Mouse (Mus musculus): ENCODE results near the gene Crip1. TPM values are rescaled to one million over a fixed set of nuclear protein-coding genes. Genes with fewer than 3 reads are reported as not detected.

The Crip1 gene
- polyA plus RNA-seq, 1 experiment from 2014 or later, result 1,744 TPM

DNA sequence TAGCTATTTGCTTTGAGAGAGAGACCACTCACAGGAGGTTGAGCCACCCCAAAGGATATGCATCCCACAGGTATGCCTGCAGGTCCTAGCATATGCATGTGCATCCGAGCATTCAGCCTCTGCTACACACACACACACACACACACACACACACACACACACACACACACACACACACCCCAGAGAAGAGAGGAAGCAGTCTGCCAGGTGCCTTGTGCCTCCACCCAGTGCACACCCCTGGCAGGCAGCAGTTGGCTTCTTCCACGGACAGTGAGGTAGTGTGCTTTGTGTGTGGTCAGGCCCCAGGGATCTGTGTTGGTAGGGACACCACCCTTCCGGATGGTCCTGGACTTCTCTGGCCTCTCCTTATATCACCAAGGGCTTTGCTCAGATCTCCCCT, 3.8 kb downstream of the Crip1 start:
- TF ChIP-seq EP300 (IDR thresholded peaks at IDR 0.05) (no peak), CTCF (IDR thresholded peaks at IDR 0.05) (no peak)
- Histone ChIP-seq H3K27me3 (replicated peaks; ENCODE audit: insufficient read depth, low read length) (no peaks in the 10 kb centered on the region), H3K9me3 (ENCODE audit: low read length) (no peaks in the 10 kb centered on the region), H3K27ac (ENCODE audit: low read length) (no peak overlapping the region), H3K4me1 (ENCODE audit: insufficient read depth, low read depth, low read length) (peaks cover 31% of the 10 kb centered on the region), H3K36me3 (ENCODE audit: insufficient read depth, low read length) (peaks cover 4% of the 10 kb centered on the region; the same call in 1 of the 2 replicates), H3K4me3 (ENCODE audit: low read depth, low read length) (no peak overlapping the region), H3K4me2 (replicated peaks; ENCODE audit: low read depth, low read length) (no peak overlapping the region), H3K9ac (replicated peaks; ENCODE audit: low read depth) (no peak overlapping the region)
- ATAC-seq (no peak), DNase-seq (ENCODE audit: low spot score) (no peak)
- WGBS, result 70% methylated on average over 3 of the region's 3 CpGs

GRCm38 (mm10) chr12:113150591-113150990, 4.5 kb downstream of the Crip1 start:
- TF ChIP-seq EP300 (IDR thresholded peaks at IDR 0.05), result no peak
- no peak for TF ChIP-seq CTCF (IDR thresholded peaks at IDR 0.05)
- Histone ChIP-seq H3K4me3 (ENCODE audit: low read depth, low read length) (no peak overlapping the region), H3K36me3 (ENCODE audit: insufficient read depth, low read length) (no peaks in the 10 kb centered on the region), H3K27me3 (replicated peaks; ENCODE audit: insufficient read depth, low read length) (no peaks in the 10 kb centered on the region), H3K9ac (replicated peaks; ENCODE audit: low read depth) (no peak overlapping the region), H3K4me2 (replicated peaks; ENCODE audit: low read depth, low read length) (no peak overlapping the region), H3K4me1 (ENCODE audit: insufficient read depth, low read depth, low read length) (peaks cover 34% of the 10 kb centered on the region), H3K9me3 (ENCODE audit: low read length) (no peaks in the 10 kb centered on the region), H3K27ac (ENCODE audit: low read length) (no peak overlapping the region)
- WGBS, result 77% methylated on average over 4 of the region's 4 CpGs
- no peak for ATAC-seq
- no peak for DNase-seq (ENCODE audit: low spot score)

DNA sequence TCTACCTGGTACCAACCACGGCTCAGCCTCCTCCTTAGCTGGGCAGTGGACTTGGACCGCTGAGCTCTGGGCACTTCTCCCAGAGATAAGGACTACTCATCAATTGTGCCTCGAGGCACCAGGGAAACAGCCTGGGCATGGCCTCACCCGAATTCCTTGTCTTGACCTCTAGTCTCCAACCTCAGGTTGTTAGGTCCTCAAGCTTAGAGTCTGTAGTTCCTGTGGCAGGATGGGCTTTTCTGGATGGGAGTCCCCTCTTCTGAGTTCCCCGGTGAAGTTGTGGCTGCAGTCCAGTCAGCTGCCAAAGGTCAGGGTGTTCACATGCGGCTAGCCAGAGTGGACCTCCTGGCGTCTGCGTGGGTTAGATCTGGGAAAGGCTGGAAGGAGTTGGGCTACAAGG, 4.9 kb downstream of the Crip1 start:
- no peak for TF ChIP-seq EP300 (IDR thresholded peaks at IDR 0.05)
- no peak for TF ChIP-seq CTCF (IDR thresholded peaks at IDR 0.05)
- no peaks in the 10 kb centered on the region for H3K36me3 ChIP-seq (ENCODE audit: insufficient read depth, low read length)
- H3K4me2 ChIP-seq (replicated peaks; ENCODE audit: low read depth, low read length), result no peak overlapping the region; the same call in 1 of the 2 replicates
- ATAC-seq (no peak), DNase-seq (ENCODE audit: low spot score) (peak; percentile 24)
- no peak overlapping the region for H3K27ac ChIP-seq (ENCODE audit: low read length)
- H3K9me3 ChIP-seq (ENCODE audit: low read length), result no peaks in the 10 kb centered on the region
- peaks cover 29% of the 10 kb centered on the region for H3K4me1 ChIP-seq (ENCODE audit: insufficient read depth, low read depth, low read length)
- H3K27me3 ChIP-seq (replicated peaks; ENCODE audit: insufficient read depth, low read length), result no peaks in the 10 kb centered on the region
- H3K9ac ChIP-seq (replicated peaks; ENCODE audit: low read depth), result no peak overlapping the region
- 54% methylated on average over 8 of the region's 8 CpGs for WGBS
- H3K4me3 ChIP-seq (ENCODE audit: low read depth, low read length), result no peak overlapping the region

GRCm38 (mm10) chr12:113151661-113152271, 5.7 kb downstream of the Crip1 start:
- peak overlapping the region; percentile 26; the same call in 1 of the 2 replicates for H3K27ac ChIP-seq (ENCODE audit: low read length)

GRCm38 (mm10) chr12:113152272-113152661, 6.2 kb downstream of the Crip1 start:
- WGBS, result 16% methylated on average over 19 of the region's 19 CpGs
- Histone ChIP-seq H3K4me2 (replicated peaks; ENCODE audit: low read depth, low read length) (peak overlapping the region; percentile 79), H3K9ac (replicated peaks; ENCODE audit: low read depth) (peak overlapping the region; percentile 40), H3K9me3 (ENCODE audit: low read length) (no peaks in the 10 kb centered on the region), H3K4me3 (ENCODE audit: low read depth, low read length) (peak overlapping the region; percentile 50), H3K27me3 (replicated peaks; ENCODE audit: insufficient read depth, low read length) (no peaks in the 10 kb centered on the region), H3K27ac (ENCODE audit: low read length) (peak overlapping the region; percentile 26; the same call in 1 of the 2 replicates), H3K4me1 (ENCODE audit: insufficient read depth, low read depth, low read length) (peaks cover 27% of the 10 kb centered on the region), H3K36me3 (ENCODE audit: insufficient read depth, low read length) (no peaks in the 10 kb centered on the region)
- TF ChIP-seq EP300 (IDR thresholded peaks at IDR 0.05), result no peak
- no peak for TF ChIP-seq CTCF (IDR thresholded peaks at IDR 0.05)
- DNase-seq (ENCODE audit: low spot score) (no peak), ATAC-seq (no peak)

More at GRCm38 (mm10) chr12:113151661-113152271, 5.7 kb downstream of the Crip1 start:
- under 1% methylated on average over 34 of the region's 36 CpGs for WGBS
- peak; percentile 60 for DNase-seq (ENCODE audit: low spot score)
- no peak for ATAC-seq
- Histone ChIP-seq H3K4me1 (ENCODE audit: insufficient read depth, low read depth, low read length) (peaks cover 28% of the 10 kb centered on the region), H3K4me2 (replicated peaks; ENCODE audit: low read depth, low read length) (peak overlapping the region; percentile 79), H3K4me3 (ENCODE audit: low read depth, low read length) (peak overlapping the region; percentile 50), H3K9ac (replicated peaks; ENCODE audit: low read depth) (peak overlapping the region; percentile 40), H3K27me3 (replicated peaks; ENCODE audit: insufficient read depth, low read length) (no peaks in the 10 kb centered on the region), H3K9me3 (ENCODE audit: low read length) (no peaks in the 10 kb centered on the region), H3K36me3 (ENCODE audit: insufficient read depth, low read length) (no peaks in the 10 kb centered on the region)
- TF ChIP-seq EP300 (IDR thresholded peaks at IDR 0.05), result no peak
- no peak for TF ChIP-seq CTCF (IDR thresholded peaks at IDR 0.05)

GRCm38 (mm10) chr12:113152991-113153525, 6.9 kb downstream of the Crip1 start:
- Histone ChIP-seq H3K27ac (ENCODE audit: low read length) (no peak overlapping the region), H3K9ac (replicated peaks; ENCODE audit: low read depth) (no peak overlapping the region), H3K4me2 (replicated peaks; ENCODE audit: low read depth, low read length) (0 out of 2 replicates have a peak overlapping the region, but pooled peaks have one; percentile 79), H3K27me3 (replicated peaks; ENCODE audit: insufficient read depth, low read length) (no peaks in the 10 kb centered on the region), H3K9me3 (ENCODE audit: low read length) (no peaks in the 10 kb centered on the region), H3K4me3 (ENCODE audit: low read depth, low read length) (no peak overlapping the region), H3K4me1 (ENCODE audit: insufficient read depth, low read depth, low read length) (peaks cover 26% of the 10 kb centered on the region), H3K36me3 (ENCODE audit: insufficient read depth, low read length) (no peaks in the 10 kb centered on the region)
- TF ChIP-seq CTCF (IDR thresholded peaks at IDR 0.05), result no peak
- TF ChIP-seq EP300 (IDR thresholded peaks at IDR 0.05), result no peak
- 80% methylated on average over 6 of the region's 6 CpGs for WGBS
- ATAC-seq, result no peak
- no peak for DNase-seq (ENCODE audit: low spot score)

All from lung, postnatal 0 days (tissue).